Mouse (Mus musculus): ENCODE measurements around the gene Aak1. TPM values are rescaled to one million over a fixed set of nuclear protein-coding genes. Genes with fewer than 3 reads are reported as not detected.

Aak1 gene
- polyA plus RNA-seq, 1 experiment: 11.5 TPM

DNA sequence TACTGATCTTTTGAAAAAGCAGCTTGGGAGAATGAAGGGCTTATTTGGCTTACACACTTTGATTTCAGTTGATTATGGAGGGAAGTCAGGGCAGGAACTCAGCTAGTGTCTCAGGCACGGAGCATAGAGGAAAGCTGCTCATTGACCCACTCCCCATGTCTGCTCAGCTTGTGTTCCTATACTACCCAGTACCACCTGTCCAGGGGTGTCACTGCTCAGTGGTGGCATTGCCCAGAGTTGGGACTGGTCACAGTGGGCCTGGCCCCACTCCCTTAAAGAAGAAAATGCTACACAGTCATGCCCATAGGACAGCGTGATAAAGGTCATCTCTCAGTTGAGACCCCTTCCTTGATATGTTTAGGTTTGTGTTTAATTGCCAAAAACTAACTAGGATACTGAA, 34.9 kb downstream of the Aak1 start:
- Histone ChIP-seq H3K4me3 (no peak overlapping the region), H3K27me3 (ENCODE audit: control insufficient read depth, insufficient read depth, insufficient read length) (no peaks in the 10 kb centered on the region)

DNA sequence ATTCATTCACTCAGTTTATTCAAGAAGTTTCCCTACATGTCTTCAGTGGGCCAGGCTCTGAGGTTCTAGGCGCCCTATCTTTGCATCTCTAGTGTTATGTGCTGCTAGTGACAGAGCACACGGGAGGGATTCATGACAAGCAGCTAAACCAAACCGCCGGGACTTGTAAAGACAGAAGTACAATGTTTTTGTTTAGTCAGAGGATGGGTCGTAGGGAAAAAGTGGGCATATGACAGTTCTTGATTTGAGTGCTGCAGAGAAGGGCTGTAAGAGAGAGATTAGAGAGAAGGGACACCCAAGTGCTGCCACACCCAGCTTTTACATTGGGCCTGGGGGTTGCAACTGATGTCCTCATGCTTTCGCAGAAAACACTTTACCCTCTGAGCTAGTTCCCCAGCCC, 35.4 kb downstream of the Aak1 start:
- Histone ChIP-seq H3K4me3 (no peak overlapping the region), H3K79me2 (ENCODE audit: control insufficient read depth, insufficient read depth) (peaks cover 9% of the 10 kb centered on the region), H3K27me3 (ENCODE audit: control insufficient read depth, insufficient read depth, insufficient read length) (no peaks in the 10 kb centered on the region), H3K36me3 (ENCODE audit: control insufficient read depth, insufficient read depth) (no peaks in the 10 kb centered on the region), H3ac (ENCODE audit: control insufficient read depth, insufficient read length) (no peak overlapping the region), H3K4me2 (ENCODE audit: low read depth) (no peak overlapping the region)
- no peak for TF ChIP-seq USF1 (IDR thresholded peaks at IDR 0.05; ENCODE audit: low read depth)
- no peak for TF ChIP-seq E2F4 (IDR thresholded peaks at IDR 0.05; ENCODE audit: insufficient read depth)
- TF ChIP-seq REST (IDR thresholded peaks at IDR 0.05; ENCODE audit: insufficient read depth, insufficient read length): no peak
- no peak for TF ChIP-seq TCF12 (IDR thresholded peaks at IDR 0.05; ENCODE audit: insufficient read depth, poor library complexity, severe bottlenecking)
- TF ChIP-seq MYOG (IDR thresholded peaks at IDR 0.05; ENCODE audit: control insufficient read depth in 1 of 3, insufficient read depth in 1 of 3, insufficient read length in 2 of 3, low read depth in 2 of 3): no peak
- no peak for TF ChIP-seq POLR2AphosphoS2 (IDR thresholded peaks at IDR 0.05; ENCODE audit: insufficient read length, low read depth)
- no peak for TF ChIP-seq MAX (IDR thresholded peaks at IDR 0.05; ENCODE audit: low read depth)
- TF ChIP-seq CEBPB (IDR thresholded peaks at IDR 0.05; ENCODE audit: insufficient read depth, poor library complexity, severe bottlenecking): no peak
- TF ChIP-seq MYOD1 (IDR thresholded peaks at IDR 0.05; ENCODE audit: control insufficient read depth in 1 of 3, insufficient read length in 2 of 3, low read depth in 2 of 3): no peak
- no peak for TF ChIP-seq TCF3 (IDR thresholded peaks at IDR 0.05; ENCODE audit: insufficient read length, low read depth)
- TF ChIP-seq POLR2A (IDR thresholded peaks at IDR 0.05; ENCODE audit: insufficient read length, low read depth): no peak
- TF ChIP-seq SRF (IDR thresholded peaks at IDR 0.05; ENCODE audit: control insufficient read depth, insufficient read length, low read depth): no peak

More for the DNA sequence above, 34.9 kb downstream of the Aak1 start:
- Histone ChIP-seq H3K36me3 (ENCODE audit: control insufficient read depth, insufficient read depth) (no peaks in the 10 kb centered on the region), H3ac (ENCODE audit: control insufficient read depth, insufficient read length) (no peak overlapping the region), H3K79me2 (ENCODE audit: control insufficient read depth, insufficient read depth) (peaks cover 9% of the 10 kb centered on the region), H3K4me2 (ENCODE audit: low read depth) (no peak overlapping the region)
- TF ChIP-seq MAX (IDR thresholded peaks at IDR 0.05; ENCODE audit: low read depth) (no peak), MYOG (IDR thresholded peaks at IDR 0.05; ENCODE audit: control insufficient read depth in 1 of 3, insufficient read depth in 1 of 3, insufficient read length in 2 of 3, low read depth in 2 of 3) (no peak), TCF12 (IDR thresholded peaks at IDR 0.05; ENCODE audit: insufficient read depth, poor library complexity, severe bottlenecking) (no peak), MYOD1 (IDR thresholded peaks at IDR 0.05; ENCODE audit: control insufficient read depth in 1 of 3, insufficient read length in 2 of 3, low read depth in 2 of 3) (no peak), E2F4 (IDR thresholded peaks at IDR 0.05; ENCODE audit: insufficient read depth) (no peak), USF1 (IDR thresholded peaks at IDR 0.05; ENCODE audit: low read depth) (no peak), TCF3 (IDR thresholded peaks at IDR 0.05; ENCODE audit: insufficient read length, low read depth) (no peak), POLR2AphosphoS2 (IDR thresholded peaks at IDR 0.05; ENCODE audit: insufficient read length, low read depth) (no peak)

- H3ac ChIP-seq (ENCODE audit: control insufficient read depth, insufficient read length): no peak overlapping the region
- H3K36me3 ChIP-seq (ENCODE audit: control insufficient read depth, insufficient read depth): no peaks in the 10 kb centered on the region
- H3K79me2 ChIP-seq (ENCODE audit: control insufficient read depth, insufficient read depth): peaks cover 13% of the 10 kb centered on the region
- TF ChIP-seq E2F4 (IDR thresholded peaks at IDR 0.05; ENCODE audit: insufficient read depth) (no peak), TCF12 (IDR thresholded peaks at IDR 0.05; ENCODE audit: insufficient read depth, poor library complexity, severe bottlenecking) (no peak)
- H3K27me3 ChIP-seq (ENCODE audit: control insufficient read depth, insufficient read depth, insufficient read length): no peaks in the 10 kb centered on the region
- peak overlapping the region; percentile 24 for H3K4me2 ChIP-seq (ENCODE audit: low read depth)
- H3K4me3 ChIP-seq: no peak overlapping the region
These were observed 36.7 kb downstream of the Aak1 start for GRCm38 (mm10) chr6:86885816-86886529.

DNA sequence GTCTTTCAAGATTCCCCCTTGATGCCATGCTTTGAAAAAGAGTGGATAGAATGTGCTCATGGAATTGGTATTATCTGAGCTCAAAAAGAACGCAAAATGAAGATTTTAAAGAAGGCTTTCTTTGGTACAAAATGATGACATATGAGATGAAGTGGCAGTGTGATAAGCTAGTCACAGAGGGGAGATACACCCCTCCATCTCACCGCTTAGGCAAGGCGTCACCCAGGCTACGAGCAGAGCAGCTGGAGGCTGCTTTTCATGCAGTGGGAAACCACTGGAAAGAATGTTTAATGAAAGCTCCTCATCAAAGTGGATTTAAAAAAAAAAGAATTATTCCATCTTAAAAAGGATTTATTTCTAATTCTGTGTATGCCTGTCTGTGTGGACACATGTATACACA, 37.5 kb downstream of the Aak1 start:
- no peak overlapping the region for H3K4me3 ChIP-seq
- H3ac ChIP-seq (ENCODE audit: control insufficient read depth, insufficient read length): no peak overlapping the region
- TF ChIP-seq MAX (IDR thresholded peaks at IDR 0.05; ENCODE audit: low read depth) (no peak), E2F4 (IDR thresholded peaks at IDR 0.05; ENCODE audit: insufficient read depth) (no peak), MYOG (IDR thresholded peaks at IDR 0.05; ENCODE audit: control insufficient read depth in 1 of 3, insufficient read depth in 1 of 3, insufficient read length in 2 of 3, low read depth in 2 of 3) (no peak), USF1 (IDR thresholded peaks at IDR 0.05; ENCODE audit: low read depth) (no peak), POLR2A (IDR thresholded peaks at IDR 0.05; ENCODE audit: insufficient read length, low read depth) (no peak), MYOD1 (IDR thresholded peaks at IDR 0.05; ENCODE audit: control insufficient read depth in 1 of 3, insufficient read length in 2 of 3, low read depth in 2 of 3) (no peak), CEBPB (IDR thresholded peaks at IDR 0.05; ENCODE audit: insufficient read depth, poor library complexity, severe bottlenecking) (no peak), POLR2AphosphoS2 (IDR thresholded peaks at IDR 0.05; ENCODE audit: insufficient read length, low read depth) (no peak), TCF12 (IDR thresholded peaks at IDR 0.05; ENCODE audit: insufficient read depth, poor library complexity, severe bottlenecking) (no peak), REST (IDR thresholded peaks at IDR 0.05; ENCODE audit: insufficient read depth, insufficient read length) (no peak), SRF (IDR thresholded peaks at IDR 0.05; ENCODE audit: control insufficient read depth, insufficient read length, low read depth) (no peak), TCF3 (IDR thresholded peaks at IDR 0.05; ENCODE audit: insufficient read length, low read depth) (no peak)
- H3K79me2 ChIP-seq (ENCODE audit: control insufficient read depth, insufficient read depth): peaks cover 13% of the 10 kb centered on the region
- H3K36me3 ChIP-seq (ENCODE audit: control insufficient read depth, insufficient read depth): no peaks in the 10 kb centered on the region
- no peak overlapping the region for H3K4me2 ChIP-seq (ENCODE audit: low read depth)
- no peaks in the 10 kb centered on the region for H3K27me3 ChIP-seq (ENCODE audit: control insufficient read depth, insufficient read depth, insufficient read length)

- Histone ChIP-seq H3K4me2 (ENCODE audit: low read depth) (no peak overlapping the region), H3ac (ENCODE audit: control insufficient read depth, insufficient read length) (no peak overlapping the region), H3K79me2 (ENCODE audit: control insufficient read depth, insufficient read depth) (peaks cover 3% of the 10 kb centered on the region), H3K27me3 (ENCODE audit: control insufficient read depth, insufficient read depth, insufficient read length) (no peaks in the 10 kb centered on the region), H3K36me3 (ENCODE audit: control insufficient read depth, insufficient read depth) (peaks cover 7% of the 10 kb centered on the region), H3K4me3 (no peak overlapping the region)
- no peak for TF ChIP-seq TCF12 (IDR thresholded peaks at IDR 0.05; ENCODE audit: insufficient read depth, poor library complexity, severe bottlenecking)
- TF ChIP-seq POLR2A (IDR thresholded peaks at IDR 0.05; ENCODE audit: insufficient read length, low read depth): no peak
- TF ChIP-seq MAX (IDR thresholded peaks at IDR 0.05; ENCODE audit: low read depth): no peak
- TF ChIP-seq REST (IDR thresholded peaks at IDR 0.05; ENCODE audit: insufficient read depth, insufficient read length): no peak
- no peak for TF ChIP-seq SRF (IDR thresholded peaks at IDR 0.05; ENCODE audit: control insufficient read depth, insufficient read length, low read depth)
- TF ChIP-seq USF1 (IDR thresholded peaks at IDR 0.05; ENCODE audit: low read depth): no peak
- no peak for TF ChIP-seq E2F4 (IDR thresholded peaks at IDR 0.05; ENCODE audit: insufficient read depth)
- TF ChIP-seq MYOG (IDR thresholded peaks at IDR 0.05; ENCODE audit: control insufficient read depth in 1 of 3, insufficient read depth in 1 of 3, insufficient read length in 2 of 3, low read depth in 2 of 3): no peak
- TF ChIP-seq TCF3 (IDR thresholded peaks at IDR 0.05; ENCODE audit: insufficient read length, low read depth): no peak
- TF ChIP-seq CEBPB (IDR thresholded peaks at IDR 0.05; ENCODE audit: insufficient read depth, poor library complexity, severe bottlenecking): no peak
- TF ChIP-seq MYOD1 (IDR thresholded peaks at IDR 0.05; ENCODE audit: control insufficient read depth in 1 of 3, insufficient read length in 2 of 3, low read depth in 2 of 3): no peak
- no peak for TF ChIP-seq POLR2AphosphoS2 (IDR thresholded peaks at IDR 0.05; ENCODE audit: insufficient read length, low read depth)
These were observed 48.2 kb downstream of the Aak1 start for GRCm38 (mm10) chr6:86897520-86897919.
